ENCODE assay signal across 10 mouse cellular contexts in the genomic region with DNA sequence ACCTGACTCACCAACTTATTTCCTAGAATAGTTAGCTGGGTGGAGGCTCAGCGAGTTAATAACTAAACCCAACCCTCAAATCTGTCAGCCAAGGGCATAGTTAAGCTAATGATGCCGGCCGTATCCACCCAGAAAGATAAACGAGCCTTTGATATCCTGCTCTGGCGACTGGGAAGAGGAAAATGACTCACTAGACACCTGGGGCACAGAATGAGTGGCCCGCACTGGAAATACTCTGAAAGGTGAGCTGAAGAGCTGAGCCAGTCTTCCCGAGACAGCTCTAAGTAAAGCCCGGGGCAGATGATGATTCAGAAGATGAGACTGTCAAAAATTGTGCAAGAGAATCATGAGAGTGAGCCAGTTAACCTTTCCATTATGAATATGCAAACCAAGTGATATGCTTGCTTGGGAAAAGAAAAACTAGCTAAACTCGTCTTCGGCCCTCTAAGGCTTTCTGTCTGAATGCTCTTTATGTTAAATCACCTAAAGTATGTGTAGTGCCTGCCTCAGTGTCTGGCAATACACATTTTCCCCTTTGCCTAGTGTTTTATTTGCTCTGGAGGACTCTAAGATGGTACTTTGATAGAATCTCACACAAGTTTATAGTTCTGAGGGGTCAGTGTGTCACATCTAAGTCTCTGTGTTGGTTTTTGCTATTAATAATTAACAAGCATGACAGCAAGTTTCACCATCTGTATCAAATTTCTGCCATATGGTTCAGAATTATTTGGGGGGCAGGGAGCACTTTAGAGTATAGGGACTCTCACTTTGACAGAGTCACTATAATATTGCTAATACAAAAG. TPM values are rescaled to one million over a fixed set of nuclear protein-coding genes. Genes with fewer than 3 reads are reported as not detected.
A peak's percentile ranks its signal among the peaks of the same experiment; 100 is the strongest.
DNase-seq lines count a peak whose midpoint lies in the region; ATAC-seq and TF ChIP-seq lines count a peak whose summit lies in the region.
"Had no signal": no experiment of that assay in that cellular context is flagged by ENCODE, and none has a peak within 500 bp of the region (broad histone marks: within the 10 kb centered on the region; RNA-seq: fewer than 3 reads in every experiment).

No protein-coding gene starts in this region.

- H3K36me3 ChIP-seq in midbrain, postnatal 0 days (ENCODE audit: insufficient read depth, low read length): no peaks in the 10 kb centered on the region
- H3K36me3 ChIP-seq in forebrain, embryonic 12.5 days (replicated peaks): no peaks in the 10 kb centered on the region
- H3K36me3 ChIP-seq in thymus, adult 2 months (ENCODE audit: control insufficient read depth, insufficient read depth, low read length): no peaks in the 10 kb centered on the region
- H3K36me3 ChIP-seq: G1E; hindbrain, embryonic 15.5 days had no signal

- no peak for TF ChIP-seq POLR2A in embryonic fibroblast, embryonic 13.5 days (IDR thresholded peaks at IDR 0.05; ENCODE audit: low read depth, low read length)
- TF ChIP-seq POLR2A in thymus, adult 2 months (IDR thresholded peaks at IDR 0.05; ENCODE audit: control insufficient read depth, extremely low read depth, insufficient read depth, low read length, poor library complexity): no peak

- H3K9ac ChIP-seq in midbrain, postnatal 0 days (replicated peaks; ENCODE audit: low read length, poor library complexity, severe bottlenecking): no peak overlapping the region
- no peak overlapping the region for H3K9ac ChIP-seq in forebrain, embryonic 12.5 days
- H3K9ac ChIP-seq: hindbrain, embryonic 15.5 days had no signal

- no peaks in the 10 kb centered on the region for H3K27me3 ChIP-seq in midbrain, postnatal 0 days (ENCODE audit: insufficient read depth, low read length)
- H3K27me3 ChIP-seq in forebrain, embryonic 12.5 days: no peaks in the 10 kb centered on the region
- no peaks in the 10 kb centered on the region for H3K27me3 ChIP-seq in thymus, adult 2 months (ENCODE audit: control insufficient read depth, insufficient read depth, low read length)
- H3K27me3 ChIP-seq: hindbrain, embryonic 15.5 days had no signal

- TF ChIP-seq CTCF in layer of hippocampus, adult 2 months (conservative IDR thresholded peaks at IDR 0.05): no peak
- TF ChIP-seq CTCF in embryonic fibroblast, embryonic 13.5 days (IDR thresholded peaks at IDR 0.05; ENCODE audit: borderline replicate concordance, insufficient read depth, low read length): no peak
- no peak for TF ChIP-seq CTCF in midbrain, postnatal 0 days (IDR thresholded peaks at IDR 0.05)
- no peak for TF ChIP-seq CTCF in thymus, adult 2 months (IDR thresholded peaks at IDR 0.05; ENCODE audit: borderline replicate concordance, control insufficient read depth, extremely low read depth, insufficient read depth, low read length, poor library complexity)

- no peak for ATAC-seq in midbrain, postnatal 0 days (ENCODE audit: low FRiP score)
- no peak for ATAC-seq in forebrain, embryonic 12.5 days (ENCODE audit: low FRiP score)

- H3K4me2 ChIP-seq in midbrain, postnatal 0 days (ENCODE audit: low read depth, low read length, poor library complexity, severe bottlenecking): peak overlapping the region; percentile 42
- H3K4me2 ChIP-seq in forebrain, embryonic 12.5 days: no peak overlapping the region

- H3K27ac ChIP-seq in layer of hippocampus, adult 2 months: peak overlapping the region; percentile 43; the same call in 1 of the 2 replicates
- H3K27ac ChIP-seq in embryonic fibroblast, embryonic 13.5 days (ENCODE audit: insufficient read depth, low read length): peak overlapping the region; percentile 34; the same call in 1 of the 2 replicates
- no peak overlapping the region for H3K27ac ChIP-seq in midbrain, postnatal 0 days (ENCODE audit: low read depth, low read length)
- no peak overlapping the region for H3K27ac ChIP-seq in forebrain, embryonic 12.5 days
- H3K27ac ChIP-seq in thymus, adult 2 months (ENCODE audit: control insufficient read depth, insufficient read depth, low read length): no peak overlapping the region
- H3K27ac ChIP-seq: hindbrain, embryonic 15.5 days had no signal

- H3K4me1 ChIP-seq in embryonic fibroblast, embryonic 13.5 days (ENCODE audit: control insufficient read depth, insufficient read depth, low read length): 0 out of 2 replicates have a peak, but pooled peaks cover 3% of the 10 kb centered on the region
- H3K4me1 ChIP-seq in midbrain, postnatal 0 days (ENCODE audit: insufficient read depth, low read length): no peaks in the 10 kb centered on the region
- peaks cover 4% of the 10 kb centered on the region; the same call in 1 of the 2 replicates for H3K4me1 ChIP-seq in forebrain, embryonic 12.5 days
- no peaks in the 10 kb centered on the region for H3K4me1 ChIP-seq in thymus, adult 2 months (replicated peaks; ENCODE audit: control insufficient read depth, insufficient read depth, low read length)
- H3K4me1 ChIP-seq: hindbrain, embryonic 15.5 days had no signal

- 35% methylated on average over 10 of the region's 10 CpGs for WGBS in midbrain, postnatal 0 days
- 68% methylated on average over 10 of the region's 10 CpGs for WGBS in forebrain, embryonic 12.5 days
- 79% methylated on average over 10 of the region's 10 CpGs for WGBS in thymus, adult 2 months

- no peaks in the 10 kb centered on the region for H3K9me3 ChIP-seq in midbrain, postnatal 0 days (ENCODE audit: low read length)
- H3K9me3 ChIP-seq in forebrain, embryonic 12.5 days: no peaks in the 10 kb centered on the region
- H3K9me3 ChIP-seq: G1E; hindbrain, embryonic 15.5 days had no signal

- DNase-seq in layer of hippocampus, adult 2 months (ENCODE audit: low spot score in 2 of 2): no peak
- DNase-seq in layer of hippocampus, adult 18-20 months (ENCODE audit: low spot score in 2 of 2): no peak
- DNase-seq in kidney, postnatal 14 days: peak; percentile 32
- no peak for DNase-seq in midbrain, postnatal 0 days (ENCODE audit: low spot score)
- no peak for DNase-seq in thymus, adult 18-20 months
- DNase-seq in thymus, adult 2 months: no peak

- no peak overlapping the region; the same call in 1 of the 2 replicates for H3K4me3 ChIP-seq in layer of hippocampus, adult 2 months
- H3K4me3 ChIP-seq in embryonic fibroblast, embryonic 13.5 days (ENCODE audit: insufficient read depth, low read length): no peak overlapping the region
- no peak overlapping the region for H3K4me3 ChIP-seq in midbrain, postnatal 0 days (ENCODE audit: low read depth, low read length)
- H3K4me3 ChIP-seq in forebrain, embryonic 12.5 days (replicated peaks): no peak overlapping the region
- H3K4me3 ChIP-seq in thymus, adult 2 months (ENCODE audit: control insufficient read depth, insufficient read depth, low read length): no peak overlapping the region

RNA-seq across cellular contexts. Expression of gene Fam135a, which starts 8.0 kb away (rescaled TPM):
- 10 to 100 TPM; 24.8 to 29.0 TPM for total RNA-seq in layer of hippocampus, adult 2 months (2021)
- total RNA-seq in layer of hippocampus, adult 18-20 months (2021): 10 to 100 TPM; 23.5 to 23.8 TPM
- polyA plus RNA-seq in embryonic fibroblast, embryonic 13.5 days (2011; ENCODE audit: insufficient read length, low read depth, missing spikeins): 39.7 and 49.7 TPM in 2 replicates
- total RNA-seq in midbrain, postnatal 0 days (2014; rRNA removed): 38.0 and 44.4 TPM in 2 replicates
- polyA plus RNA-seq in midbrain, postnatal 0 days (2015; fragmentation: Nextera tagmentation; extraction: Ambion mirVana): 19.8 and 22.0 TPM in 2 replicates
- polyA plus RNA-seq in forebrain, embryonic 12.5 days (2016; fragmentation: Nextera tagmentation; extraction: Ambion mirVana): 39.0 and 43.9 TPM in 2 replicates
- polyA plus RNA-seq in thymus, adult 2 months (2012; rRNA removed): 0.65 and 1.1 TPM in 2 replicates
- polyA plus RNA-seq: G1E had no signal

Comparison
In these comparisons a context has a peak if more than half of its experiments do, and no peak if none do; other contexts are left out.
1. H3K27ac ChIP-seq: peak in layer of hippocampus, adult 2 months (single experiment) and embryonic fibroblast, embryonic 13.5 days (single experiment); none in midbrain, postnatal 0 days (single experiment), forebrain, embryonic 12.5 days (single experiment) and thymus, adult 2 months (single experiment).
2. RNA of gene Fam135a, which starts 8.0 kb away (polyA plus RNA-seq): 39.7 to 49.7 TPM in embryonic fibroblast, embryonic 13.5 days, 39.0 to 43.9 TPM in forebrain, embryonic 12.5 days and 19.8 to 22.0 TPM in midbrain, postnatal 0 days; 0.65 to 1.1 TPM in thymus, adult 2 months; every median in the first group is over 10 times any median in the second.